Mouse (Mus musculus) heart, embryonic 14.5 days (tissue): ENCODE data around the gene Ahsa1. TPM values are rescaled to one million over a fixed set of nuclear protein-coding genes. Genes with fewer than 3 reads are reported as not detected.
A peak's percentile ranks its signal among the peaks of the same experiment; 100 is the strongest.

Experiments
- ATAC-seq: fragments of 200-750 bp; cut with Nextera tagmentation; 2 replicates; pipeline ENCODE4 v1.8.0; 2017; ENCODE audit warnings: low read depth, moderate TSS enrichment; ENCODE audit not compliant: insufficient number of reproducible peaks, insufficient read depth, low FRiP score
- H3K27ac ChIP-seq, 2 experiments: fragments of 200-500 bp in 1 of 2; fragments of 300-500 bp in 1 of 2; sonication (generic) in 1 of 2; replicated peaks in 1 of 2; 2 replicates each; pipeline ENCODE4 v1.5.1; 2012 to 2014; ENCODE audit warnings: low read depth in 2 of 2, low read length in 2 of 2, control low read depth in 1 of 2, mild to moderate bottlenecking in 1 of 2, mixed read lengths in 1 of 2; ENCODE audit not compliant: control insufficient read depth in 1 of 2, insufficient read depth in 1 of 2
- H3K27me3 ChIP-seq: fragments of 300-500 bp; sonication (generic); 2 replicates; pipeline ENCODE4 v1.6.1; 2014; ENCODE audit warnings: mild to moderate bottlenecking, low read length, control low read depth; ENCODE audit not compliant: control insufficient read depth, insufficient read depth
- H3K36me3 ChIP-seq: fragments of 300-500 bp; sonication (generic); 2 replicates; pipeline ENCODE4 v1.6.1; 2014; ENCODE audit warnings: mild to moderate bottlenecking, control low read depth, low read length, mixed read lengths; ENCODE audit not compliant: control insufficient read depth, insufficient read depth
- H3K4me1 ChIP-seq, 2 experiments: fragments of 200-500 bp in 1 of 2; fragments of 300-500 bp in 1 of 2; sonication (generic) in 1 of 2; 2 replicates each; pipeline ENCODE4 v1.6.1; 2012 to 2014; ENCODE audit warnings: low read length in 2 of 2, control low read depth in 1 of 2, mixed read lengths in 1 of 2; ENCODE audit not compliant: control insufficient read depth in 2 of 2, insufficient read depth in 2 of 2
- H3K4me2 ChIP-seq: fragments of 300-500 bp; sonication (generic); 2 replicates; pipeline ENCODE4 v1.6.1; 2014; ENCODE audit warnings: mild to moderate bottlenecking, low read length
- H3K4me3 ChIP-seq, 2 experiments: fragments of 200-500 bp in 1 of 2; fragments of 300-500 bp in 1 of 2; sonication (generic) in 1 of 2; 2 replicates each; pipeline ENCODE4 v1.5.1; 2012 to 2014; ENCODE audit warnings: low read length in 2 of 2, mild to moderate bottlenecking in 2 of 2, control low read depth in 1 of 2, low read depth in 1 of 2, moderate library complexity in 1 of 2; ENCODE audit not compliant: control insufficient read depth in 1 of 2, insufficient read depth in 1 of 2
- H3K9ac ChIP-seq: fragments of 300-500 bp; sonication (generic); 2 replicates; pipeline ENCODE4 v1.6.1; 2014; ENCODE audit warnings: mild to moderate bottlenecking, low read length
- H3K9me3 ChIP-seq: fragments of 300-500 bp; sonication (generic); 2 replicates; pipeline ENCODE4 v1.6.1; 2016; ENCODE audit warnings: low read length, control low read depth; ENCODE audit not compliant: control insufficient read depth
- WGBS: fragments of 180-500 bp; shearing (Covaris S2); extraction: QIAGEN DNeasy Blood & Tissue Kit; methylation state at CpG from one replicate; pipeline ENCODE4 v1.1.7; 2014; 5-methylcytosine and 5-hydroxymethylcytosine counted together
- polyA plus RNA-seq: library from polyadenylated mRNA; unstranded; fragments of >200 nt; fragmentation: Nextera tagmentation; extraction: Ambion mirVana; gene quantifications from 2 replicates; pipeline ENCODE4 v1.2.1, GENCODE M21; 2014

Ahsa1 gene
- polyA plus RNA-seq, 1 experiment from 2014 or later, result 150 TPM

- Histone ChIP-seq H3K9me3 (no peaks in the 10 kb centered on the region), H3K4me2 (no peak overlapping the region), H3K27me3 (no peaks in the 10 kb centered on the region), H3K4me1 (peaks cover 7 to 9% of the 10 kb centered on the region in 2 experiments), H3K4me3 (no peak overlapping the region), H3K27ac (no peak overlapping the region), H3K9ac (no peak overlapping the region), H3K36me3 (peaks cover 43% of the 10 kb centered on the region)
- ATAC-seq, result no peak
- WGBS, result 87% methylated on average over 5 of the region's 5 CpGs
These were observed 29.3 kb upstream of the Ahsa1 start for GRCm38 (mm10) chr12:87236882-87237483.

- peak within 1 kb of the TSS; percentile 38 to 54; a peak in 3 of 4 replicates for H3K27ac ChIP-seq
- no peaks in the 10 kb centered on the region for H3K27me3 ChIP-seq
- 10% methylated on average over 1 of the region's 1 CpGs for WGBS
- H3K4me3 ChIP-seq, result no peak within 1 kb of the TSS
- peaks cover 58% of the 10 kb centered on the region for H3K36me3 ChIP-seq
- no peak within 1 kb of the TSS for H3K9ac ChIP-seq
- no peaks in the 10 kb centered on the region for H3K9me3 ChIP-seq
- 0 out of 2 replicates have a peak, but pooled peaks have one; percentile 21 for ATAC-seq
- no peak within 1 kb of the TSS for H3K4me2 ChIP-seq
- peaks cover 7 to 9% of the 10 kb centered on the region in 2 experiments for H3K4me1 ChIP-seq
These were observed 27.6 kb upstream of the Ahsa1 start, which contains the start of gene Noxred1 for GRCm38 (mm10) chr12:87238632-87239031. TSS of gene Noxred1 (minus strand) at chr12:87238732.

GRCm38 (mm10) chr12:87250161-87250560, 16.1 kb upstream of the Ahsa1 start:
- H3K4me3 ChIP-seq, result no peak overlapping the region
- H3K27ac ChIP-seq, result no peak overlapping the region
- H3K27me3 ChIP-seq, result no peaks in the 10 kb centered on the region
- no peak overlapping the region for H3K4me2 ChIP-seq
- no peaks in the 10 kb centered on the region for H3K9me3 ChIP-seq
- H3K9ac ChIP-seq, result no peak overlapping the region
- H3K4me1 ChIP-seq, result no peaks in the 10 kb centered on the region
- WGBS, result 89% methylated on average over 6 of the region's 6 CpGs
- ATAC-seq, result no peak
- peaks cover 94% of the 10 kb centered on the region for H3K36me3 ChIP-seq

GRCm38 (mm10) chr12:87253878-87254277, 12.4 kb upstream of the Ahsa1 start:
- H3K27ac ChIP-seq, result no peak overlapping the region
- WGBS, result 93% methylated on average over 6 of the region's 6 CpGs
- no peak overlapping the region for H3K9ac ChIP-seq
- H3K9me3 ChIP-seq, result no peaks in the 10 kb centered on the region
- peaks cover 97% of the 10 kb centered on the region for H3K36me3 ChIP-seq
- H3K27me3 ChIP-seq, result no peaks in the 10 kb centered on the region
- no peak overlapping the region for H3K4me3 ChIP-seq
- ATAC-seq, result no peak
- H3K4me1 ChIP-seq, result no peaks in the 10 kb centered on the region
- no peak overlapping the region for H3K4me2 ChIP-seq

GRCm38 (mm10) chr12:87256629-87257028, 9.7 kb upstream of the Ahsa1 start:
- no peak overlapping the region for H3K9ac ChIP-seq
- H3K4me3 ChIP-seq, result no peak overlapping the region
- H3K9me3 ChIP-seq, result no peaks in the 10 kb centered on the region
- H3K4me2 ChIP-seq, result no peak overlapping the region
- peaks cover 97% of the 10 kb centered on the region for H3K36me3 ChIP-seq
- no peaks in the 10 kb centered on the region for H3K4me1 ChIP-seq
- WGBS, result 88% methylated on average over 5 of the region's 5 CpGs
- H3K27ac ChIP-seq, result no peak overlapping the region
- H3K27me3 ChIP-seq, result no peaks in the 10 kb centered on the region
- no peak for ATAC-seq

- no peak for ATAC-seq
- Histone ChIP-seq H3K4me3 (no peak overlapping the region), H3K9me3 (no peaks in the 10 kb centered on the region), H3K9ac (no peak overlapping the region), H3K4me1 (peaks cover 0 to 5% of the 10 kb centered on the region in 2 experiments; a peak in 1 of 4 replicates), H3K4me2 (no peak overlapping the region), H3K36me3 (peaks cover 84% of the 10 kb centered on the region), H3K27me3 (no peaks in the 10 kb centered on the region), H3K27ac (no peak overlapping the region)
- 95% methylated on average over 8 of the region's 8 CpGs for WGBS
These were observed 5.7 kb upstream of the Ahsa1 start for GRCm38 (mm10) chr12:87260562-87260961.

GRCm38 (mm10) chr12:87265444-87265843, 835 bp upstream of the Ahsa1 start:
- no peak for ATAC-seq
- H3K36me3 ChIP-seq, result peaks cover 63% of the 10 kb centered on the region

More at GRCm38 (mm10) chr12:87265444-87265843, 835 bp upstream of the Ahsa1 start:
- Histone ChIP-seq H3K4me3 (peak overlapping the region; percentile 85), H3K4me2 (peak overlapping the region; percentile 67), H3K4me1 (peaks cover 5 to 15% of the 10 kb centered on the region in 2 experiments), H3K27ac (peak overlapping the region; percentile 89 to 92; a peak in 3 of 4 replicates), H3K9ac (peak overlapping the region; percentile 93), H3K9me3 (no peaks in the 10 kb centered on the region), H3K27me3 (no peaks in the 10 kb centered on the region)
- WGBS, result 19% methylated on average over 11 of the region's 11 CpGs
